Mouse (Mus musculus) midbrain, postnatal 0 days (tissue): ENCODE measurements around the gene Tut4. TPM values are rescaled to one million over a fixed set of nuclear protein-coding genes. Genes with fewer than 3 reads are reported as not detected.

Experiments used
- ATAC-seq: fragments of 200-750 bp; cut with Nextera tagmentation; 2 replicates; pipeline ENCODE4 v1.8.0; 2017; ENCODE audit warnings: moderate number of reproducible peaks, mild to moderate bottlenecking, moderate TSS enrichment, moderate library complexity; ENCODE audit not compliant: low FRiP score
- DNase-seq: peaks from one replicate; pipeline ENCODE4 v3.0.0-alpha.2; 2015; ENCODE audit warnings: low spot score
- H3K27ac ChIP-seq: fragments of 300-500 bp; sonication (generic); 2 replicates; pipeline ENCODE4 v1.5.1; 2014; ENCODE audit warnings: low read depth, mild to moderate bottlenecking, low read length, mixed read lengths
- H3K27me3 ChIP-seq: fragments of 300-500 bp; sonication (generic); 2 replicates; pipeline ENCODE4 v1.6.1; 2014; ENCODE audit warnings: low read length, control low read depth, mixed read lengths; ENCODE audit not compliant: insufficient read depth
- H3K36me3 ChIP-seq: fragments of 300-500 bp; sonication (generic); 2 replicates; pipeline ENCODE4 v1.6.1; 2014; ENCODE audit warnings: low read length, control low read depth, mixed read lengths; ENCODE audit not compliant: insufficient read depth
- H3K4me1 ChIP-seq: fragments of 300-500 bp; sonication (generic); 2 replicates; pipeline ENCODE4 v1.6.1; 2014; ENCODE audit warnings: mild to moderate bottlenecking, control low read depth, antibody characterized with exemption, low read length, mixed read lengths; ENCODE audit not compliant: insufficient read depth
- H3K4me2 ChIP-seq: fragments of 300-500 bp; sonication (generic); 2 replicates; pipeline ENCODE4 v1.6.1; 2014; ENCODE audit warnings: low read depth, mild to moderate bottlenecking, low read length, mixed read lengths; ENCODE audit not compliant: poor library complexity, severe bottlenecking
- H3K4me3 ChIP-seq: fragments of 300-500 bp; sonication (generic); 2 replicates; pipeline ENCODE4 v1.5.1; 2014; ENCODE audit warnings: low read depth, mild to moderate bottlenecking, low read length, moderate library complexity
- H3K9ac ChIP-seq: fragments of 300-500 bp; sonication (generic); replicated peaks from 2 replicates; pipeline ENCODE4 v1.6.1; 2014; ENCODE audit warnings: mild to moderate bottlenecking, low read length, moderate library complexity, mixed read lengths; ENCODE audit not compliant: poor library complexity, severe bottlenecking
- H3K9me3 ChIP-seq: fragments of 300-500 bp; sonication (generic); 2 replicates; pipeline ENCODE4 v1.6.1; 2016; ENCODE audit warnings: low read length, control low read depth
- CTCF ChIP-seq: IDR thresholded peaks from 2 replicates; pipeline ENCODE4 v1.5.1; 2016; ENCODE audit warnings: antibody characterized with exemption, mild to moderate bottlenecking
- WGBS: fragments of 180-500 bp; shearing (Covaris S2); extraction: QIAGEN DNeasy Blood & Tissue Kit; methylation state at CpG from one replicate; pipeline ENCODE4 v1.1.7; 2014; 5-methylcytosine and 5-hydroxymethylcytosine counted together
- polyA plus RNA-seq: library from polyadenylated mRNA; unstranded; fragments of >200 nt; fragmentation: Nextera tagmentation; extraction: Ambion mirVana; gene quantifications from 2 replicates; pipeline ENCODE4 v1.2.1, GENCODE M21; 2015
- total RNA-seq: library from RNA; depleted of rRNA; stranded (reverse); fragments of >200 nt; gene quantifications from 2 replicates; pipeline ENCODE4 v1.2.3, GENCODE M21; 2014

The Tut4 gene
- total and polyA plus RNA-seq, 2 experiments from 2014 or later, result 45.7 to 52.2 TPM

DNA sequence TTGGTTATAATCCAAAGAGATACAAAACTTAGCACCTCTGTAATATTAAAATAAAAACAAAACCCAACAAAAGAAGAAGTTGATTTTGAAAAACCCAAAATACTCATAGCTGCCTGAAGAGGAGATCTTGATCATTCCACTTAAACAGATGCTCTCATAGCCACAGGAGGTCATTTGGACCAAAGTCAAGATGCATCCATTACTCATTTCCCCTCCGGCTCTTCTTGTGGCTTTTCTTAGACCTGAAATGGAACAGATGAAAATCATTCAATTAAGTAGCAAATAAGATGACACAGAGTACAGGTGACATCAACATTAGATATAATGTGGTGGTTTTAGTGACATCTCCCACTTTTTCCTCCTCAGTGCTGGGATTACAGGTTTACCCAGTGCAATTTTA lies 105.8 kb downstream of the Tut4 start:
- H3K4me3 ChIP-seq, result no peak overlapping the region
- ATAC-seq, result no peak
- H3K36me3 ChIP-seq, result peaks cover 47% of the 10 kb centered on the region

GRCm38 (mm10) chr4:108572644-108573043 lies 113.4 kb downstream of the Tut4 start:
- ATAC-seq, result no peak
- no peak overlapping the region for H3K4me3 ChIP-seq
- TF ChIP-seq CTCF, result no peak
- no peak for DNase-seq
- 0 out of 2 replicates have a peak, but pooled peaks cover 3% of the 10 kb centered on the region for H3K4me1 ChIP-seq
- H3K27me3 ChIP-seq, result no peaks in the 10 kb centered on the region
- no peak overlapping the region for H3K4me2 ChIP-seq
- peaks cover 35% of the 10 kb centered on the region for H3K36me3 ChIP-seq
- WGBS, result 98% methylated on average over 3 of the region's 3 CpGs
- H3K27ac ChIP-seq, result no peak overlapping the region
- H3K9me3 ChIP-seq, result no peaks in the 10 kb centered on the region
- no peak overlapping the region for H3K9ac ChIP-seq

More for the DNA sequence above, 105.8 kb downstream of the Tut4 start:
- Histone ChIP-seq H3K27me3 (no peaks in the 10 kb centered on the region), H3K4me2 (no peak overlapping the region), H3K4me1 (no peaks in the 10 kb centered on the region), H3K9me3 (no peaks in the 10 kb centered on the region), H3K9ac (no peak overlapping the region), H3K27ac (no peak overlapping the region)
- TF ChIP-seq CTCF, result no peak
- no peak for DNase-seq
- 91% methylated on average over 1 of the region's 1 CpGs for WGBS

GRCm38 (mm10) chr4:108578840-108579742 lies 119.9 kb downstream of the Tut4 start, which contains the start of the genes Prpf38a and Orc1:
TSS of gene Prpf38a (minus strand) at chr4:108579336.
TSS of gene Orc1 (plus strand) at chr4:108579423.
- Histone ChIP-seq H3K4me1 (peaks cover 3% of the 10 kb centered on the region; the same call in 1 of the 2 replicates), H3K4me2 (peak within 1 kb of the TSS; percentile 80), H3K9ac (peak within 1 kb of the TSS; percentile 67), H3K4me3 (peak within 1 kb of the TSS; percentile 83), H3K27ac (peak within 1 kb of the TSS; percentile 77), H3K27me3 (no peaks in the 10 kb centered on the region), H3K9me3 (no peaks in the 10 kb centered on the region), H3K36me3 (peaks cover 6% of the 10 kb centered on the region; the same call in 1 of the 2 replicates)
- DNase-seq (peak; percentile 99), ATAC-seq (peak; percentile 99)
- WGBS, result under 1% methylated on average over 64 of the region's 64 CpGs
- TF ChIP-seq CTCF, result no peak

DNA sequence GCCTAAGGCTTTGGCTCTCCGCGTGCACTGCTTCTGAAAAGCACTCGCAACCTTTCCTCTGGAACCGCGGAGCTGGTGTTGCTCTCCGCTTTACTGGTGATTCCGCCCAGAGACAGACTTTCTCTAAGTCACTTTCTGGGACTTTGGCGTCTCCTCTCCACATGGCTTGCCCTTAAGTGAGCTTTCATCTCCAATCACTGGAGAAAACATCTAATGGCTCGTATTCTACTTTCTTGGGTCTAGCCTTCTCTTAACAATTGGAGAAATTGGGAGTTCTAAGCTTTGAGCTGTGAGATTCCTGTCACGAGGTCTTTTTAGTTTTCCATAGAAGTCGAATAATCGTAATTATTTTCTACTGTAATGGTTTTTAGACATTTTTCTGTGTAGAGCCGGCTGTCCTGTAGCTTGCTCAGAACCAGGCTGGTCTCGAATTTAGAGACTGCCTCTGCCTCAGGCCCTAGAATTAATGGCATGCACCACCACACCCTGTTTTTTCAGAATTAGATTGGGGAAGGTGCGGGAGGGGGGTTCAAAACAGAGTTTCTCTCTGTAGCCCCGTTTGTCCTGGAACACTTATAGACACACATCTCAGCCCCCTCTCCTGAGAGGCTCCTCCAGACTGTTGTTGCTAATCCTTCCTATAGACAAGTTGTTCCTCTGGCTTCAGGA lies 120.7 kb downstream of the Tut4 start:
- peak overlapping the region; percentile 80 for H3K4me2 ChIP-seq
- H3K27me3 ChIP-seq, result no peaks in the 10 kb centered on the region
- H3K9ac ChIP-seq, result peak overlapping the region; percentile 25; the same call in 1 of the 2 replicates
- 2% methylated on average over 16 of the region's 16 CpGs for WGBS
- TF ChIP-seq CTCF, result no peak
- peaks cover 3% of the 10 kb centered on the region; the same call in 1 of the 2 replicates for H3K4me1 ChIP-seq
- no peaks in the 10 kb centered on the region for H3K9me3 ChIP-seq
- H3K4me3 ChIP-seq, result peak overlapping the region; percentile 83
- peaks cover 3% of the 10 kb centered on the region; the same call in 1 of the 2 replicates for H3K36me3 ChIP-seq
- ATAC-seq (no peak; the same call in 1 of the 2 replicates), DNase-seq (no peak)
- no peak overlapping the region for H3K27ac ChIP-seq

DNA sequence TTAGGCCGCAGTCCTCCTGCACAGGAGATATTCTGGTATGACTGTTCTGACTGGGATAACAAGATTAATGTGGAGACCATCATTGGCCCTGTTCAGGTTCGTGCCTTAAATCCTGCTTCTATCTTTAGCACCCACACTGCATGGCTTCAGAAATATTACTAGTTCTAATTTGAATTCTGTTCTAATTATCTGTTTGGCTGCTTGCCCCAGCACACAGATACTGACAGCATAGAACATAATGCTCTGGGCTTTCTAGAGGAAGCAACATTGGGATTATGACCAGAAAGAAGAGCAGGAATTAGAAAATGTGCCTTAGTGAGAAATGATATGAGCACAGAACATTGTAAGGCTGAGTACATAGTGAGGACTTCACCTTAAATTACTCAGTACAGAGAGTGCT lies 134.2 kb downstream of the Tut4 start:
- 90% methylated on average over 2 of the region's 2 CpGs for WGBS
- ATAC-seq (no peak), DNase-seq (no peak)
- H3K4me3 ChIP-seq, result no peak overlapping the region
- H3K36me3 ChIP-seq, result no peaks in the 10 kb centered on the region
- H3K27me3 ChIP-seq, result no peaks in the 10 kb centered on the region
- TF ChIP-seq CTCF, result no peak
- no peaks in the 10 kb centered on the region for H3K9me3 ChIP-seq
- H3K9ac ChIP-seq, result no peak overlapping the region
- no peak overlapping the region for H3K27ac ChIP-seq
- H3K4me2 ChIP-seq, result no peak overlapping the region
- H3K4me1 ChIP-seq, result no peaks in the 10 kb centered on the region
